Mouse (Mus musculus): ENCODE data around the gene Man1a. TPM values are rescaled to one million over a fixed set of nuclear protein-coding genes. Genes with fewer than 3 reads are reported as not detected.

Gene Man1a
- polyA plus RNA-seq, 1 experiment from 2014 or later: 3.8 TPM

GRCm38 (mm10) chr10:53915719-53916118 lies 160.7 kb downstream of the Man1a start:
- 85% methylated on average over 6 of the region's 6 CpGs for WGBS
- no peak for ATAC-seq
- Histone ChIP-seq H3K27ac (ENCODE audit: low read length) (no peak overlapping the region), H3K4me3 (replicated peaks; ENCODE audit: low read length) (no peak overlapping the region), H3K4me1 (replicated peaks; ENCODE audit: control insufficient read depth, insufficient read depth, low read length) (no peaks in the 10 kb centered on the region), H3K9me3 (ENCODE audit: control insufficient read depth, low read length) (no peaks in the 10 kb centered on the region), H3K4me2 (ENCODE audit: low read length) (no peak overlapping the region), H3K9ac (replicated peaks; ENCODE audit: low read depth, low read length) (no peak overlapping the region), H3K27me3 (replicated peaks; ENCODE audit: control insufficient read depth, insufficient read depth, low read length) (no peaks in the 10 kb centered on the region), H3K36me3 (ENCODE audit: control insufficient read depth, insufficient read depth) (no peaks in the 10 kb centered on the region)

- Histone ChIP-seq H3K9ac (replicated peaks; ENCODE audit: low read depth, low read length) (no peak overlapping the region), H3K27ac (ENCODE audit: low read length) (no peak overlapping the region), H3K27me3 (replicated peaks; ENCODE audit: control insufficient read depth, insufficient read depth, low read length) (no peaks in the 10 kb centered on the region), H3K4me3 (replicated peaks; ENCODE audit: low read length) (no peak overlapping the region), H3K36me3 (ENCODE audit: control insufficient read depth, insufficient read depth) (no peaks in the 10 kb centered on the region), H3K4me2 (ENCODE audit: low read length) (no peak overlapping the region), H3K9me3 (ENCODE audit: control insufficient read depth, low read length) (no peaks in the 10 kb centered on the region), H3K4me1 (replicated peaks; ENCODE audit: control insufficient read depth, insufficient read depth, low read length) (no peaks in the 10 kb centered on the region)
- WGBS: 83% methylated on average over 8 of the region's 8 CpGs
- no peak for ATAC-seq
Observed at GRCm38 (mm10) chr10:53914974-53915609, 161.3 kb downstream of the Man1a start.

GRCm38 (mm10) chr10:53913546-53914312 lies 162.7 kb downstream of the Man1a start:
- no peaks in the 10 kb centered on the region for H3K4me1 ChIP-seq (replicated peaks; ENCODE audit: control insufficient read depth, insufficient read depth, low read length)
- no peaks in the 10 kb centered on the region for H3K27me3 ChIP-seq (replicated peaks; ENCODE audit: control insufficient read depth, insufficient read depth, low read length)
- no peaks in the 10 kb centered on the region for H3K9me3 ChIP-seq (ENCODE audit: control insufficient read depth, low read length)
- WGBS: 76% methylated on average over 4 of the region's 4 CpGs
- no peak overlapping the region for H3K4me3 ChIP-seq (replicated peaks; ENCODE audit: low read length)
- H3K4me2 ChIP-seq (ENCODE audit: low read length): no peak overlapping the region
- no peak overlapping the region for H3K27ac ChIP-seq (ENCODE audit: low read length)
- ATAC-seq: no peak
- no peak overlapping the region for H3K9ac ChIP-seq (replicated peaks; ENCODE audit: low read depth, low read length)
- no peaks in the 10 kb centered on the region for H3K36me3 ChIP-seq (ENCODE audit: control insufficient read depth, insufficient read depth)

- Histone ChIP-seq H3K9me3 (ENCODE audit: control insufficient read depth, low read length) (no peaks in the 10 kb centered on the region), H3K27me3 (replicated peaks; ENCODE audit: control insufficient read depth, insufficient read depth, low read length) (no peaks in the 10 kb centered on the region), H3K4me2 (ENCODE audit: low read length) (no peak overlapping the region), H3K36me3 (ENCODE audit: control insufficient read depth, insufficient read depth) (no peaks in the 10 kb centered on the region), H3K9ac (replicated peaks; ENCODE audit: low read depth, low read length) (no peak overlapping the region), H3K4me1 (replicated peaks; ENCODE audit: control insufficient read depth, insufficient read depth, low read length) (no peaks in the 10 kb centered on the region), H3K27ac (ENCODE audit: low read length) (no peak overlapping the region), H3K4me3 (replicated peaks; ENCODE audit: low read length) (no peak overlapping the region)
- WGBS: 89% methylated on average over 4 of the region's 4 CpGs
- ATAC-seq: no peak
Observed at GRCm38 (mm10) chr10:53889512-53889911, 186.9 kb downstream of the Man1a start.

- no peak for ATAC-seq
- no peak overlapping the region for H3K4me2 ChIP-seq (ENCODE audit: low read length)
- no peak overlapping the region for H3K4me3 ChIP-seq (replicated peaks; ENCODE audit: low read length)
- no peak overlapping the region for H3K9ac ChIP-seq (replicated peaks; ENCODE audit: low read depth, low read length)
- no peaks in the 10 kb centered on the region for H3K4me1 ChIP-seq (replicated peaks; ENCODE audit: control insufficient read depth, insufficient read depth, low read length)
- no peaks in the 10 kb centered on the region for H3K36me3 ChIP-seq (ENCODE audit: control insufficient read depth, insufficient read depth)
- no peaks in the 10 kb centered on the region for H3K9me3 ChIP-seq (ENCODE audit: control insufficient read depth, low read length)
- no peaks in the 10 kb centered on the region for H3K27me3 ChIP-seq (replicated peaks; ENCODE audit: control insufficient read depth, insufficient read depth, low read length)
- no peak overlapping the region for H3K27ac ChIP-seq (ENCODE audit: low read length)
- 88% methylated on average over 10 of the region's 10 CpGs for WGBS
Observed at GRCm38 (mm10) chr10:53888382-53889110, 187.9 kb downstream of the Man1a start.

- H3K4me2 ChIP-seq (ENCODE audit: low read length): no peak overlapping the region
- no peak overlapping the region for H3K9ac ChIP-seq (replicated peaks; ENCODE audit: low read depth, low read length)
- no peak overlapping the region for H3K27ac ChIP-seq (ENCODE audit: low read length)
- H3K4me3 ChIP-seq (replicated peaks; ENCODE audit: low read length): no peak overlapping the region
- H3K9me3 ChIP-seq (ENCODE audit: control insufficient read depth, low read length): no peaks in the 10 kb centered on the region
- H3K4me1 ChIP-seq (replicated peaks; ENCODE audit: control insufficient read depth, insufficient read depth, low read length): no peaks in the 10 kb centered on the region
- whole genome bisulfite sequencing: 86% methylated on average over 5 of the region's 5 CpGs
- H3K27me3 ChIP-seq (replicated peaks; ENCODE audit: control insufficient read depth, insufficient read depth, low read length): no peaks in the 10 kb centered on the region
- no peak for ATAC-seq
- no peaks in the 10 kb centered on the region for H3K36me3 ChIP-seq (ENCODE audit: control insufficient read depth, insufficient read depth)
Observed at GRCm38 (mm10) chr10:53886475-53886874, 189.9 kb downstream of the Man1a start.

GRCm38 (mm10) chr10:53881310-53881709 lies 195.1 kb downstream of the Man1a start:
- Histone ChIP-seq H3K27me3 (replicated peaks; ENCODE audit: control insufficient read depth, insufficient read depth, low read length) (no peaks in the 10 kb centered on the region), H3K36me3 (ENCODE audit: control insufficient read depth, insufficient read depth) (no peaks in the 10 kb centered on the region), H3K9ac (replicated peaks; ENCODE audit: low read depth, low read length) (no peak overlapping the region), H3K9me3 (ENCODE audit: control insufficient read depth, low read length) (no peaks in the 10 kb centered on the region), H3K4me3 (replicated peaks; ENCODE audit: low read length) (no peak overlapping the region), H3K27ac (ENCODE audit: low read length) (no peak overlapping the region), H3K4me1 (replicated peaks; ENCODE audit: control insufficient read depth, insufficient read depth, low read length) (no peaks in the 10 kb centered on the region), H3K4me2 (ENCODE audit: low read length) (no peak overlapping the region)
- ATAC-seq: no peak

GRCm38 (mm10) chr10:53875896-53876295 lies 200.5 kb downstream of the Man1a start:
- H3K27me3 ChIP-seq (replicated peaks; ENCODE audit: control insufficient read depth, insufficient read depth, low read length): no peaks in the 10 kb centered on the region
- no peaks in the 10 kb centered on the region for H3K4me1 ChIP-seq (replicated peaks; ENCODE audit: control insufficient read depth, insufficient read depth, low read length)
- H3K9ac ChIP-seq (replicated peaks; ENCODE audit: low read depth, low read length): no peak overlapping the region
- WGBS: 89% methylated on average over 4 of the region's 4 CpGs
- H3K4me3 ChIP-seq (replicated peaks; ENCODE audit: low read length): no peak overlapping the region
- no peak for ATAC-seq
- H3K4me2 ChIP-seq (ENCODE audit: low read length): no peak overlapping the region
- H3K9me3 ChIP-seq (ENCODE audit: control insufficient read depth, low read length): no peaks in the 10 kb centered on the region
- H3K36me3 ChIP-seq (ENCODE audit: control insufficient read depth, insufficient read depth): no peaks in the 10 kb centered on the region
- no peak overlapping the region for H3K27ac ChIP-seq (ENCODE audit: low read length)

- H3K9ac ChIP-seq (replicated peaks; ENCODE audit: low read depth, low read length): no peak overlapping the region
- no peaks in the 10 kb centered on the region for H3K4me1 ChIP-seq (replicated peaks; ENCODE audit: control insufficient read depth, insufficient read depth, low read length)
- H3K4me2 ChIP-seq (ENCODE audit: low read length): no peak overlapping the region
- H3K36me3 ChIP-seq (ENCODE audit: control insufficient read depth, insufficient read depth): no peaks in the 10 kb centered on the region
- H3K27me3 ChIP-seq (replicated peaks; ENCODE audit: control insufficient read depth, insufficient read depth, low read length): no peaks in the 10 kb centered on the region
- no peaks in the 10 kb centered on the region for H3K9me3 ChIP-seq (ENCODE audit: control insufficient read depth, low read length)
- whole genome bisulfite sequencing: 74% methylated on average over 3 of the region's 3 CpGs
- ATAC-seq: no peak
- no peak overlapping the region for H3K4me3 ChIP-seq (replicated peaks; ENCODE audit: low read length)
- no peak overlapping the region for H3K27ac ChIP-seq (ENCODE audit: low read length)
Observed at GRCm38 (mm10) chr10:53874191-53874590, 202.2 kb downstream of the Man1a start.

Measured in forebrain, embryonic 16.5 days (tissue).